Mouse (Mus musculus): ENCODE data around the gene Hist1h3i. TPM values are rescaled to one million over a fixed set of nuclear protein-coding genes. Genes with fewer than 3 reads are reported as not detected.
"Not testable (repeated sequence)": the region's sequence is repeated elsewhere in the genome, so short reads cannot be mapped to it uniquely, and the experiment has no call there.

Gene Hist1h3i
- polyA plus RNA-seq, 1 experiment from 2014 or later = 49.1 TPM

DNA sequence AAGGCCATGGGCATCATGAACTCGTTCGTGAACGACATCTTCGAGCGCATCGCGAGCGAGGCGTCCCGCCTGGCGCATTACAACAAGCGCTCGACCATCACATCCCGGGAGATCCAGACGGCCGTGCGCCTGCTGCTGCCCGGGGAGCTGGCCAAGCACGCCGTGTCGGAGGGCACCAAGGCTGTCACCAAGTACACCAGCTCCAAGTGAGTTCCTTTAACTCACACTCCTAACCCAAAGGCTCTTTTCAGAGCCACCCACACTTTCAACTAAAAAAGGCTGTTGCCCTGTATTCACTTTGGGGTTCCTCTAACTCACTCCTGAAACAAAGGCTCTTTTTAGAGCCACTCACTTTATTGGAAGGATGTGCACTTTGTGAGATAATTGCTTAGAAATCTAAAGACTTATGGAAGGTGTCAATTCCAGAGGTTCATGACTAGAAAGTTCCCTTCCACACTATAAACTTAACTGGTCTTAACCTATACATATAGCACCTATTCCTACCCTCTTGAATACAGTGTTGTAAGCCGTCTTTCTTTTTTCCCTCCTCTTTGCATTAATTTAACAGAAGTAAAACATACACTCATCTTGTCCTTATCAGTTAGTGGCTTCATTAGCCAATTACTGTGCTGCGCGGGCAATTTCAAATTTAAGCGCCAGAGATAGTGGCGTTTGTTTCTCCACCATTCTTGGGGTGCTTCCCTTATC lies 28.7 kb downstream of the Hist1h3i start:
- not testable (repeated sequence) for ATAC-seq
- WGBS = 0% methylated on average over 8 of the region's 26 CpGs

DNA sequence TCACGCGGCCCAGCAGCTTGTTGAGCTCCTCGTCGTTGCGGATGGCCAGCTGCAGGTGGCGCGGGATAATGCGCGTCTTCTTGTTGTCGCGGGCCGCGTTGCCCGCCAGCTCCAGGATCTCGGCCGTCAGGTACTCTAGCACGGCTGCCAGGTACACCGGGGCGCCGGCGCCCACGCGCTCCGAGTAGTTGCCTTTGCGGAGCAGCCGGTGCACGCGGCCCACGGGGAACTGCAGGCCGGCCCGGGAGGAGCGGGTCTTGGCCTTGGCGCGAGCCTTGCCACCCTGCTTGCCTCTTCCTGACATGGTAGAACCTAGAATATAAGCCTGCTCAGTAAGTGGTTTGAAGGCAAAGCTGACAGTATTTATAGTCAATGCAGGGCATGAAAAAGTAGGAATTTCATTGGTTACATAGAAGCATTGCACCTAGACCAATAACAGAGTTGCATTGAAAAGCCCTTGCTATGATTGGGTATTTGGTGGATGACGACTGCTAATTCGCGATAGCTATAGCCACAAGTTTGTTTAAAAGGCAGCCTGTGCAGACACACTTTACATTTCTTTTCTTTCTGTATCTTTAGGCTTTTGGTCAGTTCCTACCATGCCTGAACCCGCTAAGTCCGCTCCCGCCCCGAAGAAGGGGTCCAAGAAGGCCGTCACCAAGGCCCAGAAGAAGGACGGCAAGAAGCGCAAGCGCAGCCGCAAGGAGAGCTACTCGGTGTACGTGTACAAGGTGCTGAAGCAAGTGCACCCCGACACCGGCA lies 29.5 kb downstream of the Hist1h3i start, which contains the start of the genes Hist1h2ak and Hist1h2bn:
Hist1h2ak (minus strand) TSS at position 304 of the 762 bp plus-strand sequence.
Hist1h2bn (plus strand) TSS at position 600 of the 762 bp plus-strand sequence.
- under 1% methylated on average over 32 of the region's 50 CpGs for WGBS
- peak within 1 kb of the TSS; percentile 94 for H3K27ac ChIP-seq (ENCODE audit: low read length)
- H3K27me3 ChIP-seq (replicated peaks; ENCODE audit: control insufficient read depth, insufficient read depth, low read length); H3K36me3 ChIP-seq (ENCODE audit: control insufficient read depth, insufficient read depth); H3K9me3 ChIP-seq (ENCODE audit: control insufficient read depth, low read length): not testable (repeated sequence)
- peaks cover 13% of the 10 kb centered on the region for H3K4me1 ChIP-seq (replicated peaks; ENCODE audit: control insufficient read depth, insufficient read depth, low read length)
- ATAC-seq = peak; percentile 95
- H3K4me2 ChIP-seq (ENCODE audit: low read length) = peak within 1 kb of the TSS; percentile 85
- peak within 1 kb of the TSS; percentile 64 for H3K9ac ChIP-seq (replicated peaks; ENCODE audit: low read depth, low read length)
- H3K4me3 ChIP-seq (replicated peaks; ENCODE audit: low read length) = peak within 1 kb of the TSS; percentile 51

More for the DNA sequence above, 28.7 kb downstream of the Hist1h3i start:
- not testable (repeated sequence) for H3K36me3 ChIP-seq (ENCODE audit: control insufficient read depth, insufficient read depth); H3K9me3 ChIP-seq (ENCODE audit: control insufficient read depth, low read length); H3K27me3 ChIP-seq (replicated peaks; ENCODE audit: control insufficient read depth, insufficient read depth, low read length)
- Histone ChIP-seq H3K4me1 (replicated peaks; ENCODE audit: control insufficient read depth, insufficient read depth, low read length) (peaks cover 11% of the 10 kb centered on the region), H3K27ac (ENCODE audit: low read length) (peak overlapping the region; percentile 86), H3K4me2 (ENCODE audit: low read length) (peak overlapping the region; percentile 66), H3K4me3 (replicated peaks; ENCODE audit: low read length) (peak overlapping the region; percentile 51), H3K9ac (replicated peaks; ENCODE audit: low read depth, low read length) (0 out of 2 replicates have a peak overlapping the region, but pooled peaks have one; percentile 29)

DNA sequence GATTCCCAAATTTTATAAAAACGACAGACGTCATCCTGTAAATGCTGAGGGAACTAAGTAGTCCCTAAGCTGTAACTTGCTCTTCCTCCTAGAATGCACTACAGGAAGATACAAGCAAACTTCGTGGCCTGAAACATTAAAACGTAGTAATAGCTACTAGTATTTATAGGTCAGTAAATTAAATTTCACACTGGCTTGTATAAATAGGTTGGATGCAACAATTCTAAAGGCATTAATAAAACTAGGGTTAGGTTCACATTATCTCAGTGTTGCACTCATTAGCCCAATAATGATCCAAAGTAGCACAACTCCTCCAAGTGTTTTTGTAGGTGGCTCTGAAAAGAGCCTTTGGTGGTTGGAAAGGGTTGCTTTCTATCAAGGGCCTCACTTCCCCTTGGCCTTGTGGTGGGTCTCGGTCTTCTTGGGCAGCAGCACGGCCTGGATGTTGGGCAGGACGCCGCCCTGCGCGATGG lies 30.1 kb downstream of the Hist1h3i start:
- WGBS = 1% methylated on average over 10 of the region's 10 CpGs

DNA sequence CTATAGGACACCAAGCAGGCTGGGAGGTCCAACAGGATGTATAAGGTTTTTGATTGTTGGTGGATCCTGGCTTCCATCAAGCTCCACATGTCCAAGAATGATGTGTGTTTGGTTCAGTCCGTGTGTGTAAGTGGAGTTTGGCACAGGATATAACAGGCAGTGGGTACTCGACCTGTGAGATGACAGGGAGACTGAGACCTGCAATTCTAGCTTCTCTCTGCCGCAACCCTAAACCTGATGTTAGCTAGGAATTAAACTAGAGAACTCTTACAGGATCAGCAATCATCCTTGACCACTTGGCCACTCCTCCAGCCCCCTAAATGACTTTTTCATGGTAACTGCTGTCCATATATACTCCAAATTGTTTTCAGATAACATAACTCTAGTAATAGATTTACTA lies 30.8 kb downstream of the Hist1h3i start:
- Histone ChIP-seq H3K9ac (replicated peaks; ENCODE audit: low read depth, low read length) (no peak overlapping the region; the same call in 1 of the 2 replicates), H3K4me1 (replicated peaks; ENCODE audit: control insufficient read depth, insufficient read depth, low read length) (peaks cover 19% of the 10 kb centered on the region), H3K36me3 (ENCODE audit: control insufficient read depth, insufficient read depth) (no peaks in the 10 kb centered on the region), H3K27ac (ENCODE audit: low read length) (peak overlapping the region; percentile 37; the same call in 1 of the 2 replicates), H3K9me3 (ENCODE audit: control insufficient read depth, low read length) (no peaks in the 10 kb centered on the region), H3K4me3 (replicated peaks; ENCODE audit: low read length) (no peak overlapping the region), H3K4me2 (ENCODE audit: low read length) (peak overlapping the region; percentile 25; the same call in 1 of the 2 replicates), H3K27me3 (replicated peaks; ENCODE audit: control insufficient read depth, insufficient read depth, low read length) (no peaks in the 10 kb centered on the region)
- ATAC-seq = no peak
- 42% methylated on average over 3 of the region's 3 CpGs for WGBS

More for the DNA sequence above, 30.1 kb downstream of the Hist1h3i start:
- no peaks in the 10 kb centered on the region for H3K9me3 ChIP-seq (ENCODE audit: control insufficient read depth, low read length)
- peak overlapping the region; percentile 64 for H3K9ac ChIP-seq (replicated peaks; ENCODE audit: low read depth, low read length)
- peak overlapping the region; percentile 51 for H3K4me3 ChIP-seq (replicated peaks; ENCODE audit: low read length)
- peak overlapping the region; percentile 85 for H3K4me2 ChIP-seq (ENCODE audit: low read length)
- no peaks in the 10 kb centered on the region for H3K36me3 ChIP-seq (ENCODE audit: control insufficient read depth, insufficient read depth)
- no peaks in the 10 kb centered on the region for H3K27me3 ChIP-seq (replicated peaks; ENCODE audit: control insufficient read depth, insufficient read depth, low read length)
- ATAC-seq = no peak
- peaks cover 16% of the 10 kb centered on the region for H3K4me1 ChIP-seq (replicated peaks; ENCODE audit: control insufficient read depth, insufficient read depth, low read length)
- peak overlapping the region; percentile 94 for H3K27ac ChIP-seq (ENCODE audit: low read length)

DNA sequence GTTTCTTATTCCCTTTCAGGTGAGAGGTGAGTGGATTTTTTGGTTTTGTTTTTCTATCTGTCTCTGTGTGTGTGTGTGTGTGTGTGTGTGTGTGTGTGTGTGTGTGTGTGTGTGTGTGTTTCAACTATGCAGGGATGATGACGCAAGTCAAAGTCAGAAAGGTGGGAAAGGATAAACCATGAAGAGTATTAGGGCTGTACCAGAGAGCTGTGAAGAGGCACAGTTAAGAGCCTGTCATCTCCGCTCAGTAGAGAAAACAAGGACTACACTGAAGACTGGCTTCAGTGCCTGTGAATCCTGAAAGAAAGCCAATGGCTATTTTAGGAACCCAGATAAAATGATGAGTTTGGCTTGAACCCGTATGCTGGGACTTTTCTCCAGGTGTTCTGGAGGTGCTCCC lies 31.3 kb downstream of the Hist1h3i start:
- ATAC-seq = no peak
- Histone ChIP-seq H3K9me3 (ENCODE audit: control insufficient read depth, low read length) (no peaks in the 10 kb centered on the region), H3K4me2 (ENCODE audit: low read length) (no peak overlapping the region), H3K4me3 (replicated peaks; ENCODE audit: low read length) (no peak overlapping the region), H3K36me3 (ENCODE audit: control insufficient read depth, insufficient read depth) (no peaks in the 10 kb centered on the region), H3K9ac (replicated peaks; ENCODE audit: low read depth, low read length) (no peak overlapping the region), H3K4me1 (replicated peaks; ENCODE audit: control insufficient read depth, insufficient read depth, low read length) (peaks cover 21% of the 10 kb centered on the region), H3K27ac (ENCODE audit: low read length) (no peak overlapping the region), H3K27me3 (replicated peaks; ENCODE audit: control insufficient read depth, insufficient read depth, low read length) (no peaks in the 10 kb centered on the region)
- WGBS = 72% methylated on average over 3 of the region's 3 CpGs

DNA sequence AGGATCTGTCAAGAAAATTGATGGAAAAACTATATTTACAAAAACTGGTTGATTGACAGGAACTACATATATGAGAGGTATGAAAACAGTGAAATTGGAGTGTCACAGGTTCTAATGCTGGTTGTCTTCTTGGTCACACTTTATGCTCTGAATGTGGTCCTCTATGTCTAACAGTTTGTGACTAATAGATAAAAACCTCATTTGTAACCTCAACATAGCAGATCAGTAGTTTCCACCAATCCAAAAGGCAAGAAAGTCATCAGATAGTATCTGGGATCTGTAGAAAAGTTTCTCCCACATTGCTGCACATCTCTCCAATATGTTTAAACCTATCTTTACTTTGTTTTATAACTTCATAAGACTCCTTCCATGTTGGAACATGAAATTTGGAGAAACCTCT lies 31.8 kb downstream of the Hist1h3i start:
- no peak overlapping the region for H3K4me3 ChIP-seq (replicated peaks; ENCODE audit: low read length)
- no peaks in the 10 kb centered on the region for H3K27me3 ChIP-seq (replicated peaks; ENCODE audit: control insufficient read depth, insufficient read depth, low read length)
- no peak for ATAC-seq
- no peaks in the 10 kb centered on the region for H3K36me3 ChIP-seq (ENCODE audit: control insufficient read depth, insufficient read depth)
- H3K4me2 ChIP-seq (ENCODE audit: low read length) = no peak overlapping the region
- H3K9me3 ChIP-seq (ENCODE audit: control insufficient read depth, low read length) = no peaks in the 10 kb centered on the region
- no peak overlapping the region for H3K9ac ChIP-seq (replicated peaks; ENCODE audit: low read depth, low read length)
- peaks cover 21% of the 10 kb centered on the region for H3K4me1 ChIP-seq (replicated peaks; ENCODE audit: control insufficient read depth, insufficient read depth, low read length)
- no peak overlapping the region for H3K27ac ChIP-seq (ENCODE audit: low read length)

DNA sequence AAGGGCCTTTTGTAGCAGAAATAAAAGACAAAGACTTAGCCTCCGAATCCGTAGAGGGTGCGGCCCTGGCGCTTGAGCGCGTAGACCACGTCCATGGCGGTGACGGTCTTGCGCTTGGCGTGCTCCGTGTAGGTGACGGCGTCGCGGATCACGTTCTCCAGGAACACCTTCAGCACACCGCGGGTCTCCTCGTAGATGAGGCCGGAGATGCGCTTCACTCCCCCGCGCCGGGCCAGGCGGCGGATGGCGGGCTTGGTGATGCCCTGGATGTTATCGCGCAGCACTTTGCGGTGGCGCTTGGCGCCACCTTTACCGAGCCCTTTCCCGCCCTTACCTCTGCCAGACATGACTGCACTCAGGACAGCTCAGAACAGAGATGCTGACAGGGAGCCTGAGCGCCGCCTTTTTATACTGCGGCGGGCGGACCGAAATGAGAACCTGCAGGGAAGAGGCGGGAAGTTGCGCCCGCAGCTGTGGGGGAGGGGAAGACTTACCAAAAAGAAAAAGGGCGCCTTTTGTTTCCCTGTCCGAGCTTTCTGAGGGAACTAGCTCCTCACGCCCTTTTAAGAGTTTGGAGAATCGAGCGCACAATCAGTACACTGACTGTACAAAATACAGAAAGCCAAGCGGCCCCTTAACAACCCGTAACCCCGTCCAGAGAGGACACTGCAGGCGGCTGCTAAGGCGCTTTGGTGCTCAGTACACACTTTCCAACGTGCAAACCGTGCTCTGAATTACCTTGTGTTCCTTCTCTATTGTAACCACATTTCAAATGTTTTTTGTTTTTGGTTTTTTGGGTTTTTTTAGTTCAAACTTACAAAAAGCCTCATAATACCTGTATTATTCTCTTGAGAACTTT lies 32.8 kb downstream of the Hist1h3i start, which contains the start of gene Hist1h4k:
Hist1h4k (minus strand) TSS at position 347 of the 859 bp plus-strand sequence.
- Histone ChIP-seq H3K9ac (replicated peaks; ENCODE audit: low read depth, low read length) (peak within 1 kb of the TSS; percentile 63), H3K4me1 (replicated peaks; ENCODE audit: control insufficient read depth, insufficient read depth, low read length) (peaks cover 21% of the 10 kb centered on the region), H3K4me3 (replicated peaks; ENCODE audit: low read length) (peak within 1 kb of the TSS; percentile 70), H3K4me2 (ENCODE audit: low read length) (peak within 1 kb of the TSS; percentile 82), H3K27ac (ENCODE audit: low read length) (peak within 1 kb of the TSS; percentile 92)
- not testable (repeated sequence) for H3K9me3 ChIP-seq (ENCODE audit: control insufficient read depth, low read length); H3K36me3 ChIP-seq (ENCODE audit: control insufficient read depth, insufficient read depth); H3K27me3 ChIP-seq (replicated peaks; ENCODE audit: control insufficient read depth, insufficient read depth, low read length)
- ATAC-seq = peak; percentile 85
- under 1% methylated on average over 44 of the region's 56 CpGs for WGBS

DNA sequence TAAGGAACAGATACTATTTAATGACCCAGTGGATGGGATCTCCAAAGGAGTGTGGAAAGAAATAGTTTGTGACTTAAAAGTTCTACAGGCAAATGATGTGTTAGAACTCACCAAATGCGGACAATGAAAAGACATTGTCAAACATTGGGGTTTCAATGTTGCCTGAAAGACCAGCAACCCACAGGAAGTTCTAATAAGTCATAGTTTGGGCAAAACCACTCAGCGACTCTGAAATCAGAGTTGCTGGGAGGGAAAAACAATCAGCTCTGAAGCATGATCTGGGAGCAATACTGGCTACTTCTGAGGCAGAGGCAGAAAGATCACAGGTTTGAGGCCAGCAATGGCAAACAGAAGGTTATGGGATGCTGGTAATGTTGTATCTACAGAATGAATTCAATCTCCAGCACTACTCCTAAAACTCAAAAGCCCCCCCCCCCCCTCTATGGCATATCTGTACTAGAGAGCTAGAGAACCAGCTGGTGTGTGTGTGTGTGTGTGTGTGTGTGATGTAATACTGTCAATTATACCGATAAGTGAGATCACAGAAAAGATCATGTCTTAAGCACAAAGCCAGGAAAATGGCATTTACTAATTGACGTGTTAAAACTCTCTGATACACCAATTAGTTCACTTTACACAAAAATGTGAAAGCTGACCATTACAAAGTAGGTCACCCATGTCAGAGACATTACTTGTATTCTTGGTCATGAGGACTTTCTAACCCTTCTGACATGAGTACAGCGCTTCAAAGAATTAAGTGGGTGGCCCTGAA lies 33.6 kb downstream of the Hist1h3i start:
- no peak for ATAC-seq

More for the DNA sequence above, 33.6 kb downstream of the Hist1h3i start:
- no peaks in the 10 kb centered on the region for H3K9me3 ChIP-seq (ENCODE audit: control insufficient read depth, low read length)
- WGBS = 3% methylated on average over 5 of the region's 5 CpGs
- peak overlapping the region; percentile 92 for H3K27ac ChIP-seq (ENCODE audit: low read length)
- peak overlapping the region; percentile 63 for H3K9ac ChIP-seq (replicated peaks; ENCODE audit: low read depth, low read length)
- H3K4me3 ChIP-seq (replicated peaks; ENCODE audit: low read length) = peak overlapping the region; percentile 70
- H3K36me3 ChIP-seq (ENCODE audit: control insufficient read depth, insufficient read depth) = no peaks in the 10 kb centered on the region
- H3K4me1 ChIP-seq (replicated peaks; ENCODE audit: control insufficient read depth, insufficient read depth, low read length) = peaks cover 18% of the 10 kb centered on the region
- no peaks in the 10 kb centered on the region for H3K27me3 ChIP-seq (replicated peaks; ENCODE audit: control insufficient read depth, insufficient read depth, low read length)
- H3K4me2 ChIP-seq (ENCODE audit: low read length) = peak overlapping the region; percentile 82
